Mouse (Mus musculus): ENCODE results near the gene Agr3. TPM values are rescaled to one million over a fixed set of nuclear protein-coding genes. Genes with fewer than 3 reads are reported as not detected.

The Agr3 gene
- polyA plus RNA-seq, 1 experiment from 2014 or later, result not detected

DNA sequence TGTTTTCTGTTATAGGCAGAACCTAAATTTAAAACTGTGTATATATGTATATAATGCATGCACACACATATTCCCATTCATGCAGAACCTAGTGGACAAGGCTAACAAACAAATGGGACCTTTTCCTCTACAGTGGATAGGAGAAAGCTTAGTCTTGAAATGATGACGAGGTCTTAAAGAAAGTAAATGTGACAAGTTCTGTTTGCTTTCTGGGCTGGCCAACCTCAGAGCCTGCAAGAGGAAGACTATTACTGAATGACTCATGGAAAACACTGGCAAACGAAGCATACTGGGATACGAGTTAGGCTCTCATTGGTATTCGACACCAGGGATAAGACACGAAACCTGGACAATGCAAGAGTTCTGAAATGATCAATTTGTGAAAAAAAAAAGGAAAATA lies 59.3 kb downstream of the Agr3 start:
- ATAC-seq (ENCODE audit: insufficient number of reproducible peaks, low FRiP score), result no peak
- H3K9ac ChIP-seq, result no peak overlapping the region

DNA sequence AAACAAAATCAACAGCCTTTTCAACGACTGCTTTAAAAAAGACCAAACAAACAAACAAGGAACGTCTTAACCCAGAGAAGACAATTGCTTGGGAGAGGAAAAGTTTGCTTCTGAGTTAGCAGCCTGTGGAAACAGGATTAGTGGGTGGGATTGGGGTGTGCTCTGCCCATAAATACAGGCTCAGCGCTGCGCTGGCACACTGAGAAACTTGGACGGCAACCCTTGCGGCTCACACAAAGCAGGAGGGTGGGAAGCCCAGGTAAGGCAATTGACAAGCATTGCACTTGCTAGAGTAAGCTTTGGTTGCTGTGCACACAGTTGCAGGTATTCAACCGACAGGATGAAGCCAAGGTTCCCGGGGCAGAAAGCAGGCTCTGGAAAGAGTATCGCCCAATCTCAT lies 67.3 kb downstream of the Agr3 start, which contains the start of gene Agr2:
Agr2 (plus strand) TSS at position 197 of the 400 bp plus-strand sequence.
- Histone ChIP-seq H3K4me1 (replicated peaks) (0 out of 2 replicates have a peak, but pooled peaks cover 3% of the 10 kb centered on the region), H3K4me2 (no peak within 1 kb of the TSS), H3K9me3 (replicated peaks) (no peaks in the 10 kb centered on the region), H3K36me3 (no peaks in the 10 kb centered on the region), H3K9ac (no peak within 1 kb of the TSS), H3K4me3 (no peak within 1 kb of the TSS), H3K27me3 (replicated peaks) (no peaks in the 10 kb centered on the region), H3K27ac (ENCODE audit: poor library complexity, severe bottlenecking) (no peak within 1 kb of the TSS)
- 65% methylated on average over 9 of the region's 9 CpGs for WGBS
- ATAC-seq (ENCODE audit: insufficient number of reproducible peaks, low FRiP score), result no peak

More for the DNA sequence above, 59.3 kb downstream of the Agr3 start:
- H3K4me1 ChIP-seq (replicated peaks), result peaks cover 7% of the 10 kb centered on the region; the same call in 1 of the 2 replicates
- H3K27me3 ChIP-seq (replicated peaks), result no peaks in the 10 kb centered on the region
- no peak overlapping the region for H3K27ac ChIP-seq (ENCODE audit: poor library complexity, severe bottlenecking)
- H3K4me3 ChIP-seq, result no peak overlapping the region
- WGBS, result 73% methylated on average over 5 of the region's 5 CpGs
- H3K4me2 ChIP-seq, result no peak overlapping the region
- H3K9me3 ChIP-seq (replicated peaks), result no peaks in the 10 kb centered on the region
- H3K36me3 ChIP-seq, result no peaks in the 10 kb centered on the region

DNA sequence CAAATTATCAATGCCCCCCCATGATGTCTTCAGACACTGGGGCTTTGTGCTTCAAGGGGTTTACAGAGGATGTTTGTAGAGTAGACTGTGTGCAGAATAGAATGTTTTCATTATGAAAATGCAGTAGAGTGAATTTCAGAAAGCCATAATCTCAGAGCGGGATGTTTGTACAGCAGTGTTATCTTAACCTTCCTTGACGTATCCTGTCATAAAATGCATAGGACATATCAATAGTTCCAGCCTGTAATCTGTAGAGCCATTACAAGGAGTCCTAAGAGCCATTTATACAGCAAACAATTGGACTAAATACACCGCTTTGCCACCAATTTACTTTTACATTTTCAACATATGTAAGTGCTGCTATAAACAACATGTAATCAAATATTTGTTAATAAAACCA lies 68.2 kb downstream of the Agr3 start:
- no peak overlapping the region for H3K4me3 ChIP-seq
- H3K36me3 ChIP-seq, result no peaks in the 10 kb centered on the region
- H3K4me2 ChIP-seq, result no peak overlapping the region
- H3K9me3 ChIP-seq (replicated peaks), result no peaks in the 10 kb centered on the region
- no peak for ATAC-seq (ENCODE audit: insufficient number of reproducible peaks, low FRiP score)
- no peaks in the 10 kb centered on the region for H3K27me3 ChIP-seq (replicated peaks)
- H3K27ac ChIP-seq (ENCODE audit: poor library complexity, severe bottlenecking), result no peak overlapping the region
- H3K4me1 ChIP-seq (replicated peaks), result 0 out of 2 replicates have a peak, but pooled peaks cover 3% of the 10 kb centered on the region
- WGBS, result 63% methylated on average over 3 of the region's 3 CpGs
- no peak overlapping the region for H3K9ac ChIP-seq

DNA sequence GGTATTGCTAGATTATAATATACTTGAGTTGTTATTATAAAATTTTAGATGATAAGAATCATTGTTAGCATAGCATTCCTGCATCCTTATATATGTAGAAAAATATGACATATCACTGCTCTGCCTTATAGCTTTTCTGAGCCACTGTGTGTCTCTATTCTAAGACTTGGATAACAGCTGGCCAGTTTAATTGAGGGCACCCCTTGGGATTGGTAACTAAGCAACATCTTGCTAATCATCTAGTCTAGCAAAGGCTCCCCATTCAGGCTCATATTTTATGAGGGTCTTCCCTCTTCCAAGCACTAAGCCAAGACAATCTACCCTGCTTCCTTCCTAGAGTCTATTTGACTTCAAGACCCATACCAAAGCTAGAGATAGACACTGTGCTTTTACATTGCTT lies 68.7 kb downstream of the Agr3 start:
- Histone ChIP-seq H3K27ac (ENCODE audit: poor library complexity, severe bottlenecking) (no peak overlapping the region), H3K27me3 (replicated peaks) (no peaks in the 10 kb centered on the region), H3K4me2 (no peak overlapping the region), H3K9ac (no peak overlapping the region), H3K4me1 (replicated peaks) (0 out of 2 replicates have a peak, but pooled peaks cover 3% of the 10 kb centered on the region), H3K36me3 (no peaks in the 10 kb centered on the region), H3K4me3 (no peak overlapping the region), H3K9me3 (replicated peaks) (no peaks in the 10 kb centered on the region)
- ATAC-seq (ENCODE audit: insufficient number of reproducible peaks, low FRiP score), result no peak

DNA sequence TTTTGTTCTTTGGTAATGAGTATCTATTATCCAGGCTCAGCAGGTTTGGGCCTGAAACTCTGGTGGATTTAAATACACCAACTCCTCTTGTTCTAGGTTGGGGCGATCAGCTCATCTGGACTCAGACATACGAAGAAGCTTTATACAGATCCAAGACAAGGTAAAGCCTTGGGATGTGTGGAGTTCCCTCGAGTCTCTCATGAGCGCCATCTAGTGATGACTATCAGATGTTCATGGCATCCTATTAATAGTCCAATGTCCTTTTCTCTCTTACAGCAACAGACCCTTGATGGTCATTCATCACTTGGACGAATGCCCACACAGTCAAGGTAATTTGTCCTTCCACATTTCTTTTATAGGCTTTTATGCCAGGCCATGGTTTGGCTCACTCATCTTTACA lies 70.4 kb downstream of the Agr3 start:
- Histone ChIP-seq H3K4me2 (no peak overlapping the region), H3K27ac (ENCODE audit: poor library complexity, severe bottlenecking) (no peak overlapping the region), H3K9ac (no peak overlapping the region), H3K4me1 (replicated peaks) (0 out of 2 replicates have a peak, but pooled peaks cover 3% of the 10 kb centered on the region), H3K36me3 (no peaks in the 10 kb centered on the region), H3K27me3 (replicated peaks) (no peaks in the 10 kb centered on the region), H3K9me3 (replicated peaks) (no peaks in the 10 kb centered on the region), H3K4me3 (no peak overlapping the region)
- WGBS, result 29% methylated on average over 5 of the region's 5 CpGs
- ATAC-seq (ENCODE audit: insufficient number of reproducible peaks, low FRiP score), result no peak

Other genes starting within 250 kb of the Agr3 start
- 0.33 and 0.52 TPM in 2 replicates for gene Agr2, start 67.3 kb downstream of the Agr3 start, polyA plus RNA-seq (2016; fragmentation: Nextera tagmentation; extraction: Ambion mirVana)
- gene Tspan13, start 116.9 kb downstream of the Agr3 start, polyA plus RNA-seq (2016; fragmentation: Nextera tagmentation; extraction: Ambion mirVana), result 72.7 and 77.4 TPM in 2 replicates
- 26.7 and 27.6 TPM in 2 replicates for gene Ankmy2, start 231.5 kb downstream of the Agr3 start, polyA plus RNA-seq (2016; fragmentation: Nextera tagmentation; extraction: Ambion mirVana)
- 213 and 218 TPM in 2 replicates for gene Bzw2, start 232.5 kb downstream of the Agr3 start, polyA plus RNA-seq (2016; fragmentation: Nextera tagmentation; extraction: Ambion mirVana)